8 mouse cellular contexts compared by ENCODE assay signal in the genomic region with DNA sequence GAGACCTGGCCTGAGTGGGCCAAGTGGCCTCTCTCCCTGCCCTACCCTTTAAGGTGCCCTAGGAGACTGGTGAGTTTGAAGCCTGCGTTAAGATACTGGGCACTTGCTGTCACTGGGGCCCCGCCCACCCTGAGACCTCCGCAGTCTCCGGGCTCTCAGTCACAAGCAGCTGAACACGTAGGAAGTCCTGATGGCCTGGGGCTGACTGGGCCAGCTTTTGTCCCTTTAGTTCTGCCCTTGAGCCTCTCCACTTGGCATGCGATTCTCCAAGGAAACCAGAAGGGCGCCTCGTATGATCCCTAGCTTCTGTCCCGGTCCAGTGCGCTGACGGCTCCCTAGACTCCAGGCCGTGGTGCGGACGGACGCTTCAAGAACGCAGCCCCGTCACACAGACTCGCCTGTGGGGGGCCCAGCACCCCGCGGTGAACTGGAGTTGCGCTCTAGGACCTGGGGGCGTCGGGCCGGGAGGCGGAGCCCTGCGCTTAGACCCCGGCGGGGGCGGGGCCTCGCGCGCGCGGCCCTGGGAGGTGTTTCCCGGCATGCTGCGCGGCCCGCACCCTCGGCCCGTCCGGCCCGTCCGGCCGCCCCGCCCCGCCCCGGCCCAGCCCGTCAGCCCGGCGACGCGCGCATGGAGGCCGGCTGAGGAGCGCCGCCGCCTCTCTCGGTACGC. TPM values are rescaled to one million over a fixed set of nuclear protein-coding genes. Genes with fewer than 3 reads are reported as not detected.
A peak's percentile ranks its signal among the peaks of the same experiment; 100 is the strongest.
DNase-seq lines count a peak whose midpoint lies in the region; ATAC-seq and TF ChIP-seq lines count a peak whose summit lies in the region.

No protein-coding gene starts in this region.

- peak; percentile 80 for TF ChIP-seq POLR2A in heart, adult 2 months (IDR thresholded peaks at IDR 0.05; ENCODE audit: insufficient read depth, low read depth, low read length)

- H3K4me2 ChIP-seq in embryonic facial prominence, embryonic 13.5 days: peak overlapping the region; percentile 94
- H3K4me2 ChIP-seq in limb, embryonic 15.5 days: peak overlapping the region; percentile 88
- H3K4me2 ChIP-seq in midbrain, postnatal 0 days (ENCODE audit: low read depth, low read length, poor library complexity, severe bottlenecking): peak overlapping the region; percentile 71

- under 1% methylated on average over 54 of the region's 59 CpGs for WGBS in embryonic facial prominence, embryonic 13.5 days
- WGBS in heart, adult 2 months: under 1% methylated on average over 49 of the region's 59 CpGs
- WGBS in limb, embryonic 15.5 days: under 1% methylated on average over 44 of the region's 59 CpGs
- under 1% methylated on average over 47 of the region's 59 CpGs for WGBS in midbrain, postnatal 0 days

- no peaks in the 10 kb centered on the region for H3K9me3 ChIP-seq in embryonic facial prominence, embryonic 13.5 days
- H3K9me3 ChIP-seq in limb, embryonic 15.5 days: no peaks in the 10 kb centered on the region
- no peaks in the 10 kb centered on the region for H3K9me3 ChIP-seq in midbrain, postnatal 0 days (ENCODE audit: low read length)

- peaks cover 2% of the 10 kb centered on the region; the same call in 1 of the 2 replicates for H3K79me2 ChIP-seq in heart, adult 2 months (replicated peaks; ENCODE audit: control insufficient read depth, insufficient read depth, low read length)

- peak; percentile 86 for DNase-seq in 416B (ENCODE audit: low read depth)
- DNase-seq in adrenal gland, postnatal 4 days (ENCODE audit: low spot score in 2 of 2): peak; percentile 81 to 84
- peak; percentile 92 to 93 for DNase-seq in heart, adult 2 months
- peak; percentile 85 to 86 for DNase-seq in kidney, adult 8-10 months
- DNase-seq in midbrain, postnatal 0 days (ENCODE audit: low spot score): peak; percentile 93
- peak; percentile 75 to 88 for DNase-seq in spleen, postnatal 10 days (ENCODE audit: low spot score in 2 of 2)

- peak; percentile 43 for TF ChIP-seq CTCF in heart, adult 2 months (IDR thresholded peaks at IDR 0.05)
- TF ChIP-seq CTCF in midbrain, postnatal 0 days (IDR thresholded peaks at IDR 0.05): peak; percentile 52

- peak overlapping the region; percentile 88 for H3K9ac ChIP-seq in embryonic facial prominence, embryonic 13.5 days
- peak overlapping the region; percentile 79 for H3K9ac ChIP-seq in heart, adult 2 months (ENCODE audit: low read depth, low read length)
- peak overlapping the region; percentile 85 for H3K9ac ChIP-seq in limb, embryonic 15.5 days
- peak overlapping the region; percentile 79 for H3K9ac ChIP-seq in midbrain, postnatal 0 days (replicated peaks; ENCODE audit: low read length, poor library complexity, severe bottlenecking)

- peak; percentile 89 for ATAC-seq in embryonic facial prominence, embryonic 13.5 days (ENCODE audit: insufficient number of reproducible peaks, insufficient read depth, low FRiP score, low TSS enrichment, low read depth)
- ATAC-seq in limb, embryonic 15.5 days (ENCODE audit: insufficient number of reproducible peaks, low FRiP score, low TSS enrichment, low read depth): peak; percentile 87
- ATAC-seq in midbrain, postnatal 0 days (ENCODE audit: low FRiP score): peak; percentile 88

- peaks cover 34% of the 10 kb centered on the region for H3K4me1 ChIP-seq in embryonic facial prominence, embryonic 13.5 days
- H3K4me1 ChIP-seq in heart, adult 2 months (ENCODE audit: control insufficient read depth, insufficient read depth, low read length): peaks cover 13% of the 10 kb centered on the region
- peaks cover 41% of the 10 kb centered on the region for H3K4me1 ChIP-seq in limb, embryonic 15.5 days
- H3K4me1 ChIP-seq in midbrain, postnatal 0 days (ENCODE audit: insufficient read depth, low read length): peaks cover 16% of the 10 kb centered on the region

- no peak; the same call in 1 of the 2 replicates for TF ChIP-seq EP300 in heart, adult 2 months (IDR thresholded peaks at IDR 0.05; ENCODE audit: insufficient read depth, low read depth, low read length)

- H3K27ac ChIP-seq in embryonic facial prominence, embryonic 13.5 days: peak overlapping the region; percentile 88
- peak overlapping the region; percentile 98 for H3K27ac ChIP-seq in heart, adult 2 months
- H3K27ac ChIP-seq in limb, embryonic 15.5 days: peak overlapping the region; percentile 88
- peak overlapping the region; percentile 82 for H3K27ac ChIP-seq in midbrain, postnatal 0 days (ENCODE audit: low read depth, low read length)

- peaks cover 11% of the 10 kb centered on the region; the same call in 1 of the 2 replicates for H3K36me3 ChIP-seq in embryonic facial prominence, embryonic 13.5 days
- no peaks in the 10 kb centered on the region; the same call in 1 of the 2 replicates for H3K36me3 ChIP-seq in heart, adult 2 months (ENCODE audit: control insufficient read depth, insufficient read depth, low read length)
- H3K36me3 ChIP-seq in limb, embryonic 15.5 days: peaks cover 10% of the 10 kb centered on the region; the same call in 1 of the 2 replicates
- peaks cover 8% of the 10 kb centered on the region for H3K36me3 ChIP-seq in midbrain, postnatal 0 days (ENCODE audit: insufficient read depth, low read length)

- peaks cover 4% of the 10 kb centered on the region; the same call in 1 of the 2 replicates for H3K27me3 ChIP-seq in embryonic facial prominence, embryonic 13.5 days
- no peaks in the 10 kb centered on the region for H3K27me3 ChIP-seq in heart, adult 2 months (ENCODE audit: control insufficient read depth, insufficient read depth, low read length)
- no peaks in the 10 kb centered on the region for H3K27me3 ChIP-seq in limb, embryonic 15.5 days
- H3K27me3 ChIP-seq in midbrain, postnatal 0 days (ENCODE audit: insufficient read depth, low read length): no peaks in the 10 kb centered on the region

- peak overlapping the region; percentile 79 for H3K4me3 ChIP-seq in embryonic facial prominence, embryonic 13.5 days
- peak overlapping the region; percentile 74 for H3K4me3 ChIP-seq in heart, adult 2 months
- H3K4me3 ChIP-seq in limb, embryonic 15.5 days: peak overlapping the region; percentile 82
- H3K4me3 ChIP-seq in midbrain, postnatal 0 days (ENCODE audit: low read depth, low read length): peak overlapping the region; percentile 81

- intact Hi-C loops in heart, adult 2 months (cut with DNase I): loop anchor here (1.0 to 10.0 kb wide), 4 partner anchors 14 to 251 kb away; a partner anchor contains a TSS

RNA-seq across cellular contexts. Expression of a gene that starts 0.7 kb away (rescaled TPM):
- total RNA-seq in adrenal gland, postnatal 4 days (2021): 10 to 100 TPM; 45.5 to 45.6 TPM
- polyA plus RNA-seq in embryonic facial prominence, embryonic 13.5 days (2015; fragmentation: Nextera tagmentation; extraction: Ambion mirVana): 47.3 and 47.7 TPM in 2 replicates
- total RNA-seq in heart, adult 2 months (2021): 10 to 100 TPM; 48.8 to 51.5 TPM
- 38.3 and 47.8 TPM in 2 replicates for polyA plus RNA-seq in heart, adult 2 months (2012; rRNA removed)
- 56.6 and 56.9 TPM in 2 replicates for polyA plus RNA-seq in limb, embryonic 15.5 days (2015; fragmentation: Nextera tagmentation; extraction: Ambion mirVana)
- total RNA-seq in midbrain, postnatal 0 days (2014; rRNA removed): 32.9 and 48.6 TPM in 2 replicates
- polyA plus RNA-seq in midbrain, postnatal 0 days (2015; fragmentation: Nextera tagmentation; extraction: Ambion mirVana): 21.6 and 23.6 TPM in 2 replicates

RNA-seq across cellular contexts. Expression of a gene that starts 13.3 kb away (rescaled TPM):
- 10 to 100 TPM; 30.7 to 35.0 TPM for total RNA-seq in adrenal gland, postnatal 4 days (2021)
- polyA plus RNA-seq in embryonic facial prominence, embryonic 13.5 days (2015; fragmentation: Nextera tagmentation; extraction: Ambion mirVana): 20.2 and 24.0 TPM in 2 replicates
- total RNA-seq in heart, adult 2 months (2021): 10 to 100 TPM; 13.6 to 16.5 TPM
- polyA plus RNA-seq in heart, adult 2 months (2012; rRNA removed): 20.7 and 28.6 TPM in 2 replicates
- 14.4 and 16.9 TPM in 2 replicates for polyA plus RNA-seq in limb, embryonic 15.5 days (2015; fragmentation: Nextera tagmentation; extraction: Ambion mirVana)
- total RNA-seq in midbrain, postnatal 0 days (2014; rRNA removed): 42.3 and 50.0 TPM in 2 replicates
- polyA plus RNA-seq in midbrain, postnatal 0 days (2015; fragmentation: Nextera tagmentation; extraction: Ambion mirVana): 19.0 and 19.4 TPM in 2 replicates

RNA-seq across cellular contexts. Expression of a gene that starts 16.1 kb away (rescaled TPM):
- 1 to 10 TPM; 3.4 to 3.5 TPM for total RNA-seq in adrenal gland, postnatal 4 days (2021)
- polyA plus RNA-seq in embryonic facial prominence, embryonic 13.5 days (2015; fragmentation: Nextera tagmentation; extraction: Ambion mirVana): 0.69 and 0.96 TPM in 2 replicates
- 1 to 10 TPM in 1 of 2 experiments, under 1 TPM in 1; 0.91 to 1.3 TPM for total RNA-seq in heart, adult 2 months (2021)
- 1.3 and 2.1 TPM in 2 replicates for polyA plus RNA-seq in heart, adult 2 months (2012; rRNA removed)
- 0.31 and 0.34 TPM in 2 replicates for polyA plus RNA-seq in limb, embryonic 15.5 days (2015; fragmentation: Nextera tagmentation; extraction: Ambion mirVana)
- 14.4 and 16.4 TPM in 2 replicates for total RNA-seq in midbrain, postnatal 0 days (2014; rRNA removed)
- polyA plus RNA-seq in midbrain, postnatal 0 days (2015; fragmentation: Nextera tagmentation; extraction: Ambion mirVana): 9.3 and 13.3 TPM in 2 replicates

RNA-seq across cellular contexts. Expression of a gene that starts 47.3 kb away (rescaled TPM):
- 10 to 100 TPM; 20.1 to 24.8 TPM for total RNA-seq in adrenal gland, postnatal 4 days (2021)
- 17.0 and 18.0 TPM in 2 replicates for polyA plus RNA-seq in embryonic facial prominence, embryonic 13.5 days (2015; fragmentation: Nextera tagmentation; extraction: Ambion mirVana)
- total RNA-seq in heart, adult 2 months (2021): 1 to 10 TPM; 7.3 to 8.7 TPM
- 16.2 and 18.7 TPM in 2 replicates for polyA plus RNA-seq in heart, adult 2 months (2012; rRNA removed)
- 12.6 and 12.7 TPM in 2 replicates for polyA plus RNA-seq in limb, embryonic 15.5 days (2015; fragmentation: Nextera tagmentation; extraction: Ambion mirVana)
- total RNA-seq in midbrain, postnatal 0 days (2014; rRNA removed): 46.1 and 68.0 TPM in 2 replicates
- polyA plus RNA-seq in midbrain, postnatal 0 days (2015; fragmentation: Nextera tagmentation; extraction: Ambion mirVana): 10.8 and 11.0 TPM in 2 replicates

RNA-seq across cellular contexts. Expression of a gene that starts 52.9 kb away (rescaled TPM):
- 10 to 100 TPM; 19.8 TPM for total RNA-seq in adrenal gland, postnatal 4 days (2021)
- 19.5 and 19.6 TPM in 2 replicates for polyA plus RNA-seq in embryonic facial prominence, embryonic 13.5 days (2015; fragmentation: Nextera tagmentation; extraction: Ambion mirVana)
- 1 to 10 TPM; 6.3 to 7.6 TPM for total RNA-seq in heart, adult 2 months (2021)
- polyA plus RNA-seq in heart, adult 2 months (2012; rRNA removed): 19.5 and 23.1 TPM in 2 replicates
- 22.4 and 23.4 TPM in 2 replicates for polyA plus RNA-seq in limb, embryonic 15.5 days (2015; fragmentation: Nextera tagmentation; extraction: Ambion mirVana)
- 24.4 and 26.4 TPM in 2 replicates for total RNA-seq in midbrain, postnatal 0 days (2014; rRNA removed)
- polyA plus RNA-seq in midbrain, postnatal 0 days (2015; fragmentation: Nextera tagmentation; extraction: Ambion mirVana): 24.5 and 25.6 TPM in 2 replicates

Comparison
In these comparisons a context has a peak if more than half of its experiments do, and no peak if none do; other contexts are left out.
1. Peak in every context shown above with its lines: DNase-seq, ATAC-seq, H3K4me3 ChIP-seq and H3K27ac ChIP-seq.